Mouse (Mus musculus): ENCODE measurements around the gene Olfr985. TPM values are rescaled to one million over a fixed set of nuclear protein-coding genes. Genes with fewer than 3 reads are reported as not detected.

Gene Olfr985
- not detected in 2 replicates for polyA plus RNA-seq (2012; rRNA removed)

DNA sequence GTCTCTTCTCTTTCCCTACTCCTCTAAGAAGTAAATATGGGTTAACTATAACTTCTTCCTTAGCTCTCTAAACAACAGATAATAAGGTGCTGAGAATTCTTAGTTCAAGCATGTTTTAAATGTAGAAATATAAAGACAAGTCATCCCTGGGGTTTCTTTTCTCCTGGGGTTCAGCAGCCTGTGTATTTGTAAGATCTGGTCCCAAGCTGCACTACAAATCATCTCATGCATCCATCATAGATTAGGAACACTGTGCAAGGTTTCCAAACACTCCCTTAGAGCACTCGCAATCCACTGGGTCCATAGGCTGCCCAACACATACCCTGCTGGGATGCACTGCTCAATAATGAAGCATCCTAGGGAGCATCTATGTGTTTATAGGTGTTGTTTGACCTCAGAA, at the start of gene Olfr985:
TSS of gene Olfr985 (minus strand) at position 101 of the 400 bp plus-strand sequence.

DNA sequence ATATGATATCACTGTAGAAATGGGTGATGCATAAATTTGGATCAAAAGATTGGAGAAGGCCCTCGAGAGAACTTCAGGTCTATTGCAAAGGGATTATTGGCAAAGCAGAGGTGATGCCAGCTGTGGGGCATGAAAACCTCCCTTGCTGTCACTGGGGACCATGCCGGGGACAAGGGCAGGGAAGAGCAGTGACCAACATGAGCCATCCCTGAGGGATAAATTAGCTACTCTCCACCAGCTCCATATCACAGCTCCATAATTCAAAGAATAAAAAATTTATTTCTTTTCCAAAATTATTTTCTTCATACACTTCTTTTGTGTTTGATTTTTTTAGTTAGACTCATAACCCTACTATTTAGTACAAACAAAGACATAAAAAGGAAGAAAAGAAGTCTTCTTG, 15.9 kb downstream of the Olfr985 start, which contains the start of gene Olfr984:
TSS of gene Olfr984 (minus strand) at position 101 of the 400 bp plus-strand sequence.

DNA sequence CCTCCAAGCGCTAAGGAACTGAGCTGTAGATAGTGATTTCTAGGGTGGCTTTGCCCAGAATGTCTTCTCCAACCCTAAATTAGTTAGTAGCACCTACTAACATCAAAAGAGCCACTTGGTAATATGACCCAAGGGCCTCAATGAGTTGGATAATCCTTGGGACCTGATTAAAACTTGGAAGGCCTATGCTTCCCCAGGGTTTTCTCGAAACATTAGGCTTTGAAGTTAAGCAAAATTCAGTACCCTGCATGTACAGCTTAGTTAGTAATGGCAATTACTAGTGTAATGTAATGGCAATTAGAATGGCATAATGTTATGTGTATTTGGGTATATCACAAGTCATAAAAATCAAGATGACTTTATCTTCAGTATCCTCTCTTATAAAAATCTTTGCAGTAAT, 36.5 kb downstream of the Olfr985 start, which contains the start of gene Olfr983:
TSS of gene Olfr983 (minus strand) at position 101 of the 400 bp plus-strand sequence.

Other genes starting within 250 kb of the Olfr985 start
- not detected in 2 replicates for gene Olfr229, start 222.8 kb downstream of the Olfr985 start, polyA plus RNA-seq (2012; rRNA removed)
- not detected in 2 replicates for gene Olfr974, start 192.7 kb downstream of the Olfr985 start, polyA plus RNA-seq (2012; rRNA removed)
- 0.04 and 0.09 TPM in 2 replicates for gene Olfr975, start 178.1 kb downstream of the Olfr985 start, polyA plus RNA-seq (2012; rRNA removed)
- not detected in 2 replicates for gene Olfr976, start 169.1 kb downstream of the Olfr985 start, polyA plus RNA-seq (2012; rRNA removed)
- not detected in 2 replicates for gene Olfr978, start 138.1 kb downstream of the Olfr985 start, polyA plus RNA-seq (2012; rRNA removed)
- not detected in 2 replicates for gene Olfr979, start 126.7 kb downstream of the Olfr985 start, polyA plus RNA-seq (2012; rRNA removed)
- not detected in 2 replicates for gene Olfr980, start 120.6 kb downstream of the Olfr985 start, polyA plus RNA-seq (2012; rRNA removed)
- not detected in 2 replicates for gene Olfr981, start 108.7 kb downstream of the Olfr985 start, polyA plus RNA-seq (2012; rRNA removed)
- not detected in 2 replicates for gene Olfr982, start 56.4 kb downstream of the Olfr985 start, polyA plus RNA-seq (2012; rRNA removed)
- not detected in 2 replicates for gene Olfr983, start 36.6 kb downstream of the Olfr985 start, polyA plus RNA-seq (2012; rRNA removed)
- gene Olfr984, start 16.0 kb downstream of the Olfr985 start, polyA plus RNA-seq (2012; rRNA removed), result not detected in 2 replicates
- gene Tmem225, start 17.9 kb upstream of the Olfr985 start, polyA plus RNA-seq (2012; rRNA removed), result not detected in 2 replicates
- not detected in 2 replicates for gene Olfr986, start 50.7 kb upstream of the Olfr985 start, polyA plus RNA-seq (2012; rRNA removed)
- gene Zfp202, start 62.1 kb upstream of the Olfr985 start, polyA plus RNA-seq (2012; rRNA removed), result 8.5 and 8.9 TPM in 2 replicates
- gene Scn3b, start 139.0 kb upstream of the Olfr985 start, polyA plus RNA-seq (2012; rRNA removed), result 153 and 155 TPM in 2 replicates